Mouse (Mus musculus): ENCODE measurements at regions not wholly inside any gene's neighbourhood (a gene's known extent, or its start where the extent isn't known, plus 50 kb on each side); places are given as distances from the start of the nearest gene placed in this dataset.

DNA sequence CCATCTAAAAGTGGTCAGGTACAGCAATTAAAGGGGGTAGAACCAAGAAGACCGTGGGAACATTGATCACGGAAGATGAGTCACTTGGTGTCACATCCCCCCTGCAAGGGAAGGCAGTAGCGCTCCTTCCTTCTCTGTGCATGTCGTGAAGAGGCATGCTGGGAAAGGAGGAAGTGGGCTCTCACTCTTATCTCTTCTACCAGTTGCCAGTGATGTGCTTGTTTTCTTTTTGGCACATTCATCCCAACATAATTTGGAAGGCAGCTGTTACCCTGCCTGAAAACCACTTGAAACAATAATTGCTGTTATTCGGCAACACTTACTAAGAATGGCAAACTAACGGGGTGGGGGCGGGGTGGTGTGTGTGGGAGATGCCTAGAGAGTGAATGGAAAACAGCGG is 161.0 kb upstream of the Tmpo start:
- no peak overlapping the region for H3K9ac ChIP-seq (replicated peaks)
- no peaks in the 10 kb centered on the region for H3K9me3 ChIP-seq
- WGBS, result 79% methylated on average over 8 of the region's 8 CpGs

DNA sequence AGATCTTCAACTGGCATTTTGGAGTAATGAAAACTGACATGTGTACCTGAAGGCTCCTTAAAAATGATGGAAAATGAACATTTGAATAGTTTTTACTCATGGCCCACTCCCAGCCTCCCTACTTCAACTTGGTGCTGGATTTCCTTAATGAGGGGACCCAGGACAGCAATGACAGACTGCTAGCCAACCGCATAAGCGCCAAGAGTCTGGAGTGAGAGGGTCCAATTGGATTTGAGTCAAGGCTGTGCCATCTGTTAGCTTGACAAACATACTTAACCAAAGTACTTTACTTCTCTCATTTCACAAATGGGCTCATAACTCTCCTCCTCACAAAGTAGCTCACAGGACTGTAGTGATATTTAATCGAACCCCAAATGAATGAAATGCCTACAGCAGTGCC is 158.2 kb upstream of the Tmpo start:
- H3K4me2 ChIP-seq (replicated peaks), result no peak overlapping the region
- no peaks in the 10 kb centered on the region for H3K9me3 ChIP-seq
- H3K27me3 ChIP-seq, result no peaks in the 10 kb centered on the region
- H3K27ac ChIP-seq (replicated peaks), result no peak overlapping the region
- no peaks in the 10 kb centered on the region for H3K36me3 ChIP-seq
- no peak overlapping the region for H3K4me3 ChIP-seq
- H3K4me1 ChIP-seq, result no peaks in the 10 kb centered on the region
- H3K9ac ChIP-seq (replicated peaks), result no peak overlapping the region
- no peak for ATAC-seq (replicated peaks)
- 74% methylated on average over 3 of the region's 3 CpGs for WGBS

More for the DNA sequence above, 161.0 kb upstream of the Tmpo start:
- Histone ChIP-seq H3K4me3 (no peak overlapping the region), H3K36me3 (no peaks in the 10 kb centered on the region), H3K27ac (replicated peaks) (no peak overlapping the region), H3K27me3 (no peaks in the 10 kb centered on the region), H3K4me1 (peaks cover 5% of the 10 kb centered on the region; the same call in 1 of the 2 replicates), H3K4me2 (replicated peaks) (no peak overlapping the region)
- ATAC-seq (replicated peaks), result no peak

DNA sequence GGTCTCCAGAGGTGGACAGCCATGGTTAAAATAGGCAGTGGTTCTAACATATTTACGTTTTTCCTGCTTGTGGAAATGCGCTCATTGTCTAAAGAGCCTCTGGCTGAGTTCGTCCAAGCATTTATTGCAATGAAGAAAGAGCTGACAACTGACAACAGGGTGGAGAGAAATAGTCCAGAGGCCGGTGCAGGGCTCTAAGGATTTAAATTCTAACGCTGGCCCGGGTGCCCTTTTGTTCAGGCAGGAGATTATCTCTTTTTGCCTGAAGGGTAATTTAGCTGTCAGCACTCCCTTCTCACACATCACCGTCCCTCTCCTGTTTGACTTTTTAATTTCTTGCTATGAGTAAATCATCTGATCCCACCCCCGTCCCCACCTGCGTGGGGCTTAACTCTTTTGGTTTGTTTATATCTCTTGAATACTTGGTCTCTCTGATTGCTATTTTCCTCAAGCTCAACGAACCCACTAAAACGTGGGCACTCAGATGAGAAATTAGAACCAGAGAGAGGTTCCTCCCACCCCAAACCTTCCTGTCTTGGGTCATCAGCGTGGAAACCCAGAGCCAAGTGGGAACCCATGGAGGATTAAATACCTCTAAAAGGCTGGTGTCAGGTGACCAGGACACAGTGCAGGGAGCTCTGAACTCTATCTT is 145.7 kb upstream of the Tmpo start:
- Histone ChIP-seq H3K9me3 (no peaks in the 10 kb centered on the region), H3K27me3 (0 out of 2 replicates have a peak, but pooled peaks cover 2% of the 10 kb centered on the region), H3K4me1 (peaks cover 10% of the 10 kb centered on the region), H3K4me2 (replicated peaks) (no peak overlapping the region), H3K9ac (replicated peaks) (no peak overlapping the region), H3K27ac (replicated peaks) (no peak overlapping the region), H3K36me3 (no peaks in the 10 kb centered on the region), H3K4me3 (no peak overlapping the region)
- no peak for ATAC-seq (replicated peaks)
- WGBS, result 15% methylated on average over 12 of the region's 12 CpGs

DNA sequence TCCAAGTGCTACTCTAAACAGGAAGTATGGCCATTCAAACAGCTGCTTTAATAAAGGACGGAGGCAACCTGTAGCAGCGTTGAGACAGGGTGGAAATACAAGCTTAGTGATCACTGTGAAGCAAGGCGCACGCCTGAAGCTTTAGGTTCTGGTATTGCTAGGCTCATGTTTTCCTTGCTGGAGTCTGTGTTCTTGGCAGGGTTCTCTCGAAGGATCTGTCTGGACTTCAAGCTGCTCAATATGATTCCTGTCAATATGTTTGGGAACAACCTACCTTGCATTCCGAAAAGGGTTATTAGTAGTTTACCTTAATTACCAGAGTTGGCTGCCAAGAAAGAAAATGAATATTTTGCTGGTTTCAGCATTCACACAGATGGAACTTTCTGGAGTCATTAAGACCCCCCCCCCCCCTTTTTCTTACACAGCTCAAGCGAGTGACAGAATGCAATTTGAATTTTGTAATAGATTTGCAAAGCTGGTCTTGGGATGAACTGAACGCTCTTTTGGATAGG is 145.1 kb upstream of the Tmpo start:
- no peaks in the 10 kb centered on the region for H3K36me3 ChIP-seq
- H3K27me3 ChIP-seq, result 0 out of 2 replicates have a peak, but pooled peaks cover 3% of the 10 kb centered on the region
- WGBS, result 51% methylated on average over 8 of the region's 8 CpGs
- no peak overlapping the region for H3K27ac ChIP-seq (replicated peaks)
- ATAC-seq (replicated peaks), result 0 out of 2 replicates have a peak, but pooled peaks have one; percentile 38
- H3K9me3 ChIP-seq, result no peaks in the 10 kb centered on the region
- no peak overlapping the region for H3K9ac ChIP-seq (replicated peaks)
- H3K4me3 ChIP-seq, result no peak overlapping the region
- H3K4me1 ChIP-seq, result peaks cover 10% of the 10 kb centered on the region
- no peak overlapping the region for H3K4me2 ChIP-seq (replicated peaks)

DNA sequence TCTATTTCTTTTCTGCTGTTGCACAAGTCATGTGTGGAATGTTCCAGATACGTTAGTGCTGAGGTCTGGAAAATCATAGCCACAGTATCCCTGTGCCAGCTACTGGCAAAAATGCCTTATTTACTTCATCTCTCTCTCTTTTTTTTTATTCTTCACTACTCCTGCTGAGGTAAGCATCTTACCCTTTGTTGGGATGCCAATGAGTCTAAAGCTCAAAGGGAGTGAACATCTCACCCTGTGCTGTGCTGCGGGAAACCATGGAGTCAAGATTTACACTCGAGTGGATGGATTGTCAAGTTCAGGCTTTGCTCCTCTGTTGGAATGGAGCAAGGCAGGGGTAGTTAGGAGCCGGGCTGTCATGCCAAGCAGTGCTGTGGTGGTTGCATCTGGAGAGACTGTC is 140.1 kb upstream of the Tmpo start:
- 71% methylated on average over 4 of the region's 4 CpGs for WGBS
- Histone ChIP-seq H3K36me3 (no peaks in the 10 kb centered on the region), H3K4me2 (replicated peaks) (no peak overlapping the region), H3K27me3 (0 out of 2 replicates have a peak, but pooled peaks cover 3% of the 10 kb centered on the region), H3K9me3 (no peaks in the 10 kb centered on the region), H3K4me1 (peaks cover 3% of the 10 kb centered on the region; the same call in 1 of the 2 replicates), H3K27ac (replicated peaks) (no peak overlapping the region), H3K4me3 (no peak overlapping the region), H3K9ac (replicated peaks) (no peak overlapping the region)
- ATAC-seq (replicated peaks), result no peak

DNA sequence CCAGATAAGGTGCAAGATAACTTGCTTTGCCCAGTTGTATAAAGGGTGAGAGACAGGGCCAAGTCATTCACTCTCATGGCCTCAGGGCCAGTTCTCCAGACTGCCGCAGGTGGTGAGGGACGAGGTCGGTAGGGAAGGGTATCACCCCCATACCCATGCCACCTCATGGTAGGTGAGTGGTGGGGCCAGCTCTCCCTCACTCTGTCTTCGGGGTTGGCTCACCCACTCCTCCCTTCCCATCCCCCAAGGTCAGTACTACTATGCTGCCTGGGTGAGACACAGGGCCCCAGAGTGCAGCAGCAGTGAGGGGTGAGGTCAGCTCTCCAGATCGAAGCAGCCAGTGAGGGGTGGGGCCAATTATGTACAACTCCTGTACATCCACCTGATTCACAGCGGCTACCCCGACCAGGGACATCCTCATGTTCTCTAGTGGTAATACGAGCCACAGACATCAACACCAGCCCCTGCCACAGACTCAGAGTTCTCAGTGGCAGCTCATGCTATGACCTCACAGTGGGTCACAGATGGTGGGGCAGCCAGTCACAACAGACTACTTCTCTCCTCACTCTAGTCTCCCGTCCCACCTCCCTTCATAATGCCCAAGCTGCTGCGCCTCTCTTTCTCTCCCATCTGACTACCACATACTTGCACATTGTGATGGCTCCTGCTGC is 138.5 kb upstream of the Tmpo start:
- WGBS, result 91% methylated on average over 10 of the region's 10 CpGs
- no peak overlapping the region for H3K9ac ChIP-seq (replicated peaks)
- H3K4me3 ChIP-seq, result no peak overlapping the region
- ATAC-seq (replicated peaks), result no peak
- 0 out of 2 replicates have a peak, but pooled peaks cover 3% of the 10 kb centered on the region for H3K27me3 ChIP-seq
- no peaks in the 10 kb centered on the region for H3K4me1 ChIP-seq
- no peaks in the 10 kb centered on the region for H3K9me3 ChIP-seq
- no peak overlapping the region for H3K4me2 ChIP-seq (replicated peaks)
- no peaks in the 10 kb centered on the region for H3K36me3 ChIP-seq
- no peak overlapping the region for H3K27ac ChIP-seq (replicated peaks)

DNA sequence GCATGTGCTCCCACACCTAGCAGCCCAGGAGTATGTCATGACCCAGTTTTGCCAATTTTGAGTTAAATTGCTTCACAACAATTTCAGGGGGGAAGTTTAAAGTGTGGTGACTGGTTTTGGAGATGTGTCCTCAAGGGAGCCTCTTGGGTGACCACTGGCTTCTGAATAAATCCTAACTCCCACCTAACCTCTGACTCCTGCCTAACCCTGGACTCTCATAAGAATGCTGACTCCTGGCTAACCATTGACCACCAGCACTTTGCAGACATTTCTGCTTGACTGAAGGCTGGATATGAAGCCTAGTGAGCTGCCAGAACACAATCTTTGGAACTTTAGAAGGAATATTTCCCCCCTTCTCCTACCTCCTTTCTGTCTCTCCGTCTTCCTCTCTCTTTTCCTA is 133.3 kb upstream of the Tmpo start:
- ATAC-seq (replicated peaks), result no peak
- no peaks in the 10 kb centered on the region for H3K27me3 ChIP-seq
- no peak overlapping the region for H3K27ac ChIP-seq (replicated peaks)
- no peak overlapping the region for H3K4me2 ChIP-seq (replicated peaks)
- H3K9me3 ChIP-seq, result no peaks in the 10 kb centered on the region
- H3K4me1 ChIP-seq, result no peaks in the 10 kb centered on the region
- no peak overlapping the region for H3K4me3 ChIP-seq
- WGBS, result 81% methylated on average over 1 of the region's 1 CpGs
- no peak overlapping the region for H3K9ac ChIP-seq (replicated peaks)
- no peaks in the 10 kb centered on the region for H3K36me3 ChIP-seq

DNA sequence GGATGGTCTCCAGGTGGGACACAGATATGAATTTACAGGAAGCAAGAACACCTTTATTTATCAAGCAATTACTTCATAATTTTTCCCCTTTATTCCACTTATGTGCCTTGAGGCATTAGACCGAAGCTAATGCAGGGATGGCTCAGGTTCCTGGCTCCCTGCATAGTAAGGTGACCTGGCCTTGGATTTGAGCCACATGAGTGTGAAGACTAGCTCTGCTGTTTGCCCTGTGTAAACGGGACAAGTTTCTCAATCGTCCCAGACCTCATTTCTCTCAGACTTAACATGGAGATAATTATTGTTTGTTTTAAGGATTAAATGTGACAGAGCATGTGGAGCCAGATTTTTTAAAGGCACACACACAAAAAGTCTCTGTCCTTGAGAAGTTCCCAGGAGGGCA is 132.2 kb upstream of the Tmpo start:
- Histone ChIP-seq H3K27ac (replicated peaks) (no peak overlapping the region), H3K36me3 (no peaks in the 10 kb centered on the region), H3K4me3 (no peak overlapping the region), H3K4me2 (replicated peaks) (no peak overlapping the region), H3K27me3 (no peaks in the 10 kb centered on the region), H3K9me3 (no peaks in the 10 kb centered on the region), H3K4me1 (no peaks in the 10 kb centered on the region), H3K9ac (replicated peaks) (no peak overlapping the region)
- no peak for ATAC-seq (replicated peaks)
- WGBS, result 53% methylated on average over 3 of the region's 3 CpGs

DNA sequence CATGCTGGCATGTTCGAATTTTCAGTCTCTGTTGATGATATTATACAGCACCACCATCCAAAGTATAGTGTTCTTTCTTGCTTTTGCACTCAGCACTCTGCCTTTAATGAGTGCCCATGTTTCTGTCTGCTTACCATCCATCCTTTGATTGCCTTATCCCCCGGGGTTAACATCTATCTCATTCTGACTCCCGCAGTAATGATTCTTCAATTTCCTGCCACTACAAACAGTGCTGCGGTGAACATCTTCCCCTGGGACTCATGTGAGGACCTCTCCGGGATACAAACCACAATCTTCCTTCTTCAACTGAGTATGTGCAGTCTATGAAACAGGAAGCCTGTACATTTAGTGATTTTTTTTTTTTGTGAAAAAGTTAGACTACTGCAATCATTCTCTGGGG is 131.8 kb upstream of the Tmpo start:
- ATAC-seq (replicated peaks), result no peak
- H3K4me2 ChIP-seq (replicated peaks), result no peak overlapping the region
- no peaks in the 10 kb centered on the region for H3K4me1 ChIP-seq
- WGBS, result 85% methylated on average over 5 of the region's 5 CpGs
- no peaks in the 10 kb centered on the region for H3K27me3 ChIP-seq
- H3K27ac ChIP-seq (replicated peaks), result no peak overlapping the region
- H3K36me3 ChIP-seq, result no peaks in the 10 kb centered on the region
- H3K9me3 ChIP-seq, result no peaks in the 10 kb centered on the region
- no peak overlapping the region for H3K4me3 ChIP-seq
- H3K9ac ChIP-seq (replicated peaks), result no peak overlapping the region

DNA sequence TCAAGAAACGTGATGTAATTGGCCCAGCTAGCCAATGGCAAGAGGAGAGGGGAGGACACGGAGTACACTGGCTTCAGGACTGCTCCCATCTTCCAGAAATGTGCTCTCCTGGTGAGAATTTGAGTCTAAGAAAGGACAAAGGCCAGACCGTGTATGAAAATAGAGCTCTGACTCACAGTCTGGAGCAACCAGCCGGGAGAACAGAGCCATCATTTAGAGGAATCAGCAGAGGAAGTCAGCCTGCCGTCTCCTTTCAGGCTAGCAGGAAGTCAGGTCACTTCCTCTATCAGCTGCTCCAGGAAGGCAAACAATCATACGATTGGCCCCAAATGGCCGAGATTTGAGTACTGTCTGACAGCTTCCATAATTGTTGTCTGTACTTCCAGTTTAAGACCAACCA is 119.0 kb upstream of the Tmpo start:
- H3K9ac ChIP-seq (replicated peaks), result no peak overlapping the region
- ATAC-seq (replicated peaks), result no peak
- H3K4me2 ChIP-seq (replicated peaks), result no peak overlapping the region
- no peak overlapping the region for H3K27ac ChIP-seq (replicated peaks)
- H3K9me3 ChIP-seq, result no peaks in the 10 kb centered on the region
- no peaks in the 10 kb centered on the region for H3K36me3 ChIP-seq
- 83% methylated on average over 7 of the region's 7 CpGs for WGBS
- no peaks in the 10 kb centered on the region for H3K27me3 ChIP-seq
- 0 out of 2 replicates have a peak, but pooled peaks cover 3% of the 10 kb centered on the region for H3K4me1 ChIP-seq
- H3K4me3 ChIP-seq, result no peak overlapping the region

DNA sequence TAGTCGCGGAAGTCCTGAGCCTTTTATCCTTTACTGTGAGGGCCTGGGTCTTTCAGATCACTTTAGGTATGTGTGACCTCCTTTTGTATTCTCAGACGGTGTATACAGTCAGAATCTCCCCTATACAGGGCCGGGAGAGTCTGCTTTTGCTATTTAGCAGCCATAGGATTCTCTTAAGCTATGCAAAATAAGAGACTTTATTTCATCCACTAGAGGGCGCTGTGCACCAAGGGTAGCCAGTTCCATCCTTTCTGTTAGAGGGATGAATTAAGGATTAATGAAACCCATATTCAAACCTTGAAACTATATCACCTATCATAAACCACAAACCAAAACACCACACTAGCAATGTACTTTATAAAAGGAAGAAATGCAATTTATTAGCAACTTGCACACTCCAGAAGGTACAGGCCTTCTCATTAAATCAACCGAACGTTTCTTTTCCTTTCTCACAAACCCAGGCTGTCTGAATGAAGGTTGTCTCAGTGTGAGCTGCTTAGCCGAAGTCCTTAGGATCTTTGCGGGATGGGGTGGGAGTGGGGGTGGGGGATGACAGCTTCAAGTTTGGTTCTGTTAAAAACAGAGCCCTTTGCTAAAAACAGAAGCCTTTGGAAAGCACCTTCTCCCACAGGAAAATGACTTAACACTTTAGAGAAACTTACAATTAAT is 116.8 kb upstream of the Tmpo start:
- Histone ChIP-seq H3K27me3 (no peaks in the 10 kb centered on the region), H3K4me3 (no peak overlapping the region), H3K27ac (replicated peaks) (no peak overlapping the region), H3K36me3 (no peaks in the 10 kb centered on the region), H3K4me2 (replicated peaks) (no peak overlapping the region), H3K4me1 (0 out of 2 replicates have a peak, but pooled peaks cover 3% of the 10 kb centered on the region), H3K9ac (replicated peaks) (no peak overlapping the region), H3K9me3 (no peaks in the 10 kb centered on the region)
- ATAC-seq (replicated peaks), result peak; percentile 53
- WGBS, result 19% methylated on average over 9 of the region's 9 CpGs

DNA sequence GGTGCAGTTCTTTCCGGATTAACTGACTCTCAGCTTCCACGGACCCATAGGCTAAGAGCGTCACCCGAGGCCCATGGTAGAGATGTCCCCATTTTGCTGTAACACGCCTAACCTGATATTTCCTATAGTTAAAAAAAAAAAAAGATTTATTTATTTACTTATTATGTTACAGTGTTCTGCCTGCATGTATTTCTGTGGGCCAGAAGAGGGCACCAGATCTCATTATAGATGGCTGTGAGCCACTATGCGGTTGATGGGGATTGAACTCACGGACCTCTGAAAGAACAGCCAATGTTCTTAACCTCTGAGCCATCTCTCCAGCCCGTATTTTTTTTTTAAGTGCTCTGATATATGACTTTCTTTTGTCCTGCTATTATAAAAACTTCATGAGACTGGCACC is 114.2 kb upstream of the Tmpo start:
- Histone ChIP-seq H3K4me1 (0 out of 2 replicates have a peak, but pooled peaks cover 3% of the 10 kb centered on the region), H3K4me3 (no peak overlapping the region), H3K36me3 (no peaks in the 10 kb centered on the region), H3K4me2 (replicated peaks) (no peak overlapping the region), H3K27me3 (no peaks in the 10 kb centered on the region), H3K27ac (replicated peaks) (no peak overlapping the region), H3K9me3 (no peaks in the 10 kb centered on the region), H3K9ac (replicated peaks) (no peak overlapping the region)
- 85% methylated on average over 8 of the region's 8 CpGs for WGBS
- ATAC-seq (replicated peaks), result no peak
